12 mouse cellular contexts compared by ENCODE assay signal in the genomic region with DNA sequence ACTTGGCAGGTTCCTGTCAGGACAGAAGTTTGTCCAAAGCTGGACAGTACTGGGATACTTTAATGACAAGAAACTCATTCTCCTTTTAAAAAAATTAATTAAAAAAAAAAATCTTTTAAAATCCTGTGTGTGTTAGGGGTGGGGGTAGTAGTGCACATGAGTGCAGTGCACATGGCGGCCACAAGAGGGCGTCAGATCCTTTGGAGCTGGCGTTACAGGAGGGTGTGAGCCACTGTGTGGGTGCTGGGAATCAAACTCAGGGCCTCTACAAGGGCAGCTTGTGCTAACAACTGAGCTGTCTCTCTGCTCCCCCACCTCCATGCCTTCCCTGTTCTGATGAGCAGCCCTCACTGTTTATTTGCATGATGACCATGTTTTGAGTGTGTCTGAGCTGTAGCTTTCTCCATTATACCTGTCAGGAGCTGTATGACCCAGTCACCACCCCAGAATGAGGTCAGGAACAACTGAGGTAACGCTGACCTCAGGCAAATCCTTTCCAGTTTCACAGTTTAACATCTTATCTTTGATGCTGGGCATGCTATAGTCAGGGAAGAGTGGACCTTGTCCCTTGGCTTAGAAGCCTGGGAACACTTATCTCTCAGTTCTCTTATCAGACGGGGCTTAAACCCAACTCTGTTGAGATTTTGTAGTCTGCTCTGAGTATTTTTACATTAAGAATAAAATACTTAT. TPM values are rescaled to one million over a fixed set of nuclear protein-coding genes. Genes with fewer than 3 reads are reported as not detected.
DNase-seq lines count a peak whose midpoint lies in the region; ATAC-seq and TF ChIP-seq lines count a peak whose summit lies in the region.
"Had no signal": no experiment of that assay in that cellular context is flagged by ENCODE, and none has a peak within 500 bp of the region (broad histone marks: within the 10 kb centered on the region; RNA-seq: fewer than 3 reads in every experiment).

No protein-coding gene starts in this region.

- no peak overlapping the region for H3K9ac ChIP-seq in heart, adult 2 months (ENCODE audit: low read depth, low read length)
- H3K9ac ChIP-seq in heart, embryonic 11.5 days (ENCODE audit: low read depth, low read length) = no peak overlapping the region
- H3K9ac ChIP-seq in lung, postnatal 0 days (replicated peaks; ENCODE audit: low read depth) = no peak overlapping the region
- no peak overlapping the region for H3K9ac ChIP-seq in midbrain, embryonic 11.5 days (ENCODE audit: low read length)
- H3K9ac ChIP-seq: forebrain, embryonic 12.5 days; midbrain, embryonic 15.5 days; neural tube, embryonic 15.5 days had no signal

- peaks cover 34% of the 10 kb centered on the region for H3K4me1 ChIP-seq in heart, adult 2 months (ENCODE audit: control insufficient read depth, insufficient read depth, low read length)
- peaks cover 28% of the 10 kb centered on the region for H3K4me1 ChIP-seq in heart, embryonic 11.5 days (ENCODE audit: control insufficient read depth, insufficient read depth, low read length)
- H3K4me1 ChIP-seq in lung, postnatal 0 days (ENCODE audit: insufficient read depth, low read depth, low read length) = 0 out of 2 replicates have a peak, but pooled peaks cover 4% of the 10 kb centered on the region
- peaks cover 12% of the 10 kb centered on the region for H3K4me1 ChIP-seq in olfactory bulb, adult 2 months (ENCODE audit: control insufficient read depth, insufficient read depth, low read length)
- H3K4me1 ChIP-seq in midbrain, embryonic 11.5 days (ENCODE audit: control insufficient read depth, insufficient read depth, low read length) = no peaks in the 10 kb centered on the region
- H3K4me1 ChIP-seq: forebrain, embryonic 12.5 days; midbrain, embryonic 15.5 days had no signal

- intact Hi-C loops in heart, adult 2 months (cut with DNase I) = no loop called here

- H3K27ac ChIP-seq in heart, adult 2 months = peak overlapping the region; percentile 10; the same call in 1 of the 2 replicates
- H3K27ac ChIP-seq in heart, embryonic 11.5 days (ENCODE audit: low read depth, low read length) = no peak overlapping the region
- H3K27ac ChIP-seq in lung, postnatal 0 days (ENCODE audit: low read length) = no peak overlapping the region
- no peak overlapping the region for H3K27ac ChIP-seq in olfactory bulb, adult 2 months (ENCODE audit: insufficient read depth, low read depth, low read length)
- no peak overlapping the region for H3K27ac ChIP-seq in midbrain, embryonic 11.5 days (ENCODE audit: low read depth, low read length)
- H3K27ac ChIP-seq: forebrain, embryonic 12.5 days; midbrain, embryonic 15.5 days; neural tube, embryonic 15.5 days had no signal

- no peak overlapping the region for H3K4me3 ChIP-seq in heart, adult 2 months
- no peak overlapping the region for H3K4me3 ChIP-seq in heart, embryonic 11.5 days (ENCODE audit: low read depth, low read length)
- H3K4me3 ChIP-seq in lung, postnatal 0 days (ENCODE audit: low read depth, low read length) = no peak overlapping the region
- no peak overlapping the region for H3K4me3 ChIP-seq in olfactory bulb, adult 2 months (ENCODE audit: insufficient read depth, low read depth, low read length)
- no peak overlapping the region for H3K4me3 ChIP-seq in midbrain, embryonic 11.5 days (ENCODE audit: low read depth, low read length)
- H3K4me3 ChIP-seq: forebrain, embryonic 12.5 days; midbrain, embryonic 15.5 days; neural tube, embryonic 15.5 days had no signal

- TF ChIP-seq CTCF in heart, adult 2 months (IDR thresholded peaks at IDR 0.05) = peak; percentile 82
- TF ChIP-seq CTCF in lung, postnatal 0 days (IDR thresholded peaks at IDR 0.05) = peak; percentile 57
- TF ChIP-seq CTCF in olfactory bulb, adult 2 months (IDR thresholded peaks at IDR 0.05; ENCODE audit: insufficient read depth, low read depth, low read length) = peak; percentile 62; the same call in 1 of the 2 replicates

- H3K79me2 ChIP-seq in heart, adult 2 months (replicated peaks; ENCODE audit: control insufficient read depth, insufficient read depth, low read length) = peaks cover 17% of the 10 kb centered on the region

- no peak for TF ChIP-seq POLR2A in heart, adult 2 months (IDR thresholded peaks at IDR 0.05; ENCODE audit: insufficient read depth, low read depth, low read length)
- no peak for TF ChIP-seq POLR2A in olfactory bulb, adult 2 months (IDR thresholded peaks at IDR 0.05; ENCODE audit: insufficient read depth, low read depth, low read length)

- no peaks in the 10 kb centered on the region for H3K27me3 ChIP-seq in heart, adult 2 months (ENCODE audit: control insufficient read depth, insufficient read depth, low read length)
- no peaks in the 10 kb centered on the region for H3K27me3 ChIP-seq in heart, embryonic 11.5 days (ENCODE audit: control insufficient read depth, insufficient read depth, low read length)
- no peaks in the 10 kb centered on the region for H3K27me3 ChIP-seq in lung, postnatal 0 days (replicated peaks; ENCODE audit: insufficient read depth, low read length)
- no peaks in the 10 kb centered on the region for H3K27me3 ChIP-seq in midbrain, embryonic 11.5 days (ENCODE audit: control insufficient read depth, insufficient read depth, low read length)
- H3K27me3 ChIP-seq: forebrain, embryonic 12.5 days; midbrain, embryonic 15.5 days; neural tube, embryonic 15.5 days had no signal

- no peak for ATAC-seq in heart, embryonic 11.5 days (replicated peaks; ENCODE audit: insufficient number of reproducible peaks, low FRiP score, low TSS enrichment)
- no peak for ATAC-seq in lung, postnatal 0 days
- ATAC-seq in midbrain, embryonic 11.5 days (ENCODE audit: low FRiP score) = no peak
- ATAC-seq: midbrain, embryonic 15.5 days had no signal

- no peak for DNase-seq in heart, adult 2 months
- DNase-seq in lung, postnatal 0 days (ENCODE audit: low spot score) = peak; percentile 32
- no peak for DNase-seq in lung, postnatal 25 days (ENCODE audit: low spot score)
- DNase-seq in ZHBTc4 (ENCODE audit: low read depth, low spot score) = peak; percentile 19
- DNase-seq in midbrain, embryonic 11.5 days (ENCODE audit: low spot score, missing footprints) = no peak
- DNase-seq in layer of hippocampus, adult 18-20 months (ENCODE audit: low spot score in 2 of 2) = no peak
- DNase-seq: right cerebral cortex, postnatal 14 days had no signal

- no peak for TF ChIP-seq EP300 in heart, adult 2 months (IDR thresholded peaks at IDR 0.05; ENCODE audit: insufficient read depth, low read depth, low read length)
- TF ChIP-seq EP300 in lung, postnatal 0 days (IDR thresholded peaks at IDR 0.05) = no peak

- peaks cover 81% of the 10 kb centered on the region for H3K36me3 ChIP-seq in heart, adult 2 months (ENCODE audit: control insufficient read depth, insufficient read depth, low read length)
- H3K36me3 ChIP-seq in heart, embryonic 11.5 days (ENCODE audit: control insufficient read depth, insufficient read depth, low read length) = peaks cover 3% of the 10 kb centered on the region
- H3K36me3 ChIP-seq in lung, postnatal 0 days (ENCODE audit: insufficient read depth, low read length) = peaks cover 21% of the 10 kb centered on the region
- peaks cover 12% of the 10 kb centered on the region; the same call in 1 of the 2 replicates for H3K36me3 ChIP-seq in midbrain, embryonic 11.5 days (ENCODE audit: control insufficient read depth, insufficient read depth, low read length)

- 77% methylated on average over 5 of the region's 5 CpGs for WGBS in heart, adult 2 months
- WGBS in heart, embryonic 11.5 days (ENCODE audit: insufficient replicate concordance) = 71% methylated on average over 5 of the region's 5 CpGs
- WGBS in lung, postnatal 0 days = 83% methylated on average over 5 of the region's 5 CpGs
- 87% methylated on average over 5 of the region's 5 CpGs for WGBS in olfactory bulb, adult 2 months
- WGBS in midbrain, embryonic 11.5 days = 85% methylated on average over 5 of the region's 5 CpGs

- H3K4me2 ChIP-seq in heart, embryonic 11.5 days = no peak overlapping the region
- no peak overlapping the region for H3K4me2 ChIP-seq in lung, postnatal 0 days (replicated peaks; ENCODE audit: low read depth, low read length)
- no peak overlapping the region for H3K4me2 ChIP-seq in midbrain, embryonic 11.5 days
- H3K4me2 ChIP-seq: forebrain, embryonic 12.5 days; midbrain, embryonic 15.5 days; neural tube, embryonic 15.5 days had no signal

- no peaks in the 10 kb centered on the region for H3K9me3 ChIP-seq in heart, embryonic 11.5 days (replicated peaks; ENCODE audit: control insufficient read depth, low read length)
- H3K9me3 ChIP-seq in lung, postnatal 0 days (ENCODE audit: low read length) = no peaks in the 10 kb centered on the region
- no peaks in the 10 kb centered on the region for H3K9me3 ChIP-seq in midbrain, embryonic 11.5 days (ENCODE audit: control insufficient read depth, low read length)
- H3K9me3 ChIP-seq: midbrain, embryonic 15.5 days; neural tube, embryonic 15.5 days had no signal

RNA-seq across cellular contexts. Expression of a gene that starts 39.5 kb away (rescaled TPM):
- 100 to 1,000 TPM; 142 to 163 TPM for total RNA-seq in heart, adult 2 months (2021)
- polyA plus RNA-seq in heart, adult 2 months (2012; rRNA removed) = 68.0 and 89.8 TPM in 2 replicates
- 30.6 and 32.9 TPM in 2 replicates for polyA plus RNA-seq in heart, embryonic 11.5 days (2014; fragmentation: Nextera tagmentation; extraction: Ambion mirVana)
- 93.6 and 100 TPM in 2 replicates for polyA plus RNA-seq in lung, postnatal 0 days (2015; fragmentation: Nextera tagmentation; extraction: Ambion mirVana)
- 1,073 TPM in 1 of 2 replicates, not detected in the other for polyA plus RNA-seq in olfactory bulb, adult 2 months (2012; ENCODE audit: insufficient read depth, insufficient read length, low replicate concordance, missing spikeins)
- 24.9 and 26.1 TPM in 2 replicates for polyA plus RNA-seq in midbrain, embryonic 11.5 days (2014; fragmentation: Nextera tagmentation; extraction: Ambion mirVana)
- total RNA-seq in layer of hippocampus, adult 18-20 months (2021) = 100 to 1,000 TPM; 105 to 116 TPM

Comparison
In these comparisons a context has a peak if more than half of its experiments do, and no peak if none do; other contexts are left out.
1. DNase-seq: peak in lung, postnatal 0 days (single experiment) and ZHBTc4 (single experiment); none in heart, adult 2 months (0 of 2), lung, postnatal 25 days (single experiment), midbrain, embryonic 11.5 days (single experiment) and layer of hippocampus, adult 18-20 months (0 of 2).
2. Peak in every context shown above with its lines, with median percentiles within 50 percentile points of each other: CTCF ChIP-seq.